Mouse (Mus musculus) MEL (cell line): Measurements from ENCODE around the gene Eef1akmt2. TPM values are rescaled to one million over a fixed set of nuclear protein-coding genes. Genes with fewer than 3 reads are reported as not detected.

Source experiments
- DNase-seq: peaks from one replicate; pipeline ENCODE4 v3.0.0; 2011; ENCODE audit warnings: low read depth, low spot score
- H3K27ac ChIP-seq: 2 replicates; pipeline ENCODE4 v1.5.1; 2012; ENCODE audit warnings: low read depth, mild to moderate bottlenecking, control low read depth, low read length, moderate library complexity; ENCODE audit not compliant: control insufficient read depth
- H3K27me3 ChIP-seq, 2 experiments: fragments of 150-350 bp in 1 of 2; sonication (generic) in 1 of 2; 2 replicates each; pipeline ENCODE4 v1.6.1; 2012; ENCODE audit warnings: low read length in 2 of 2, mild to moderate bottlenecking in 2 of 2, improper control_type of control experiment in 1 of 2, moderate library complexity in 1 of 2; ENCODE audit not compliant: insufficient read depth in 2 of 2, control insufficient read depth in 1 of 2
- H3K36me3 ChIP-seq, 2 experiments: 2 replicates each; pipeline ENCODE4 v1.6.1; 2012 to 2014; ENCODE audit warnings: low read length in 2 of 2, improper control_type of control experiment in 1 of 2, inconsistent platforms in 1 of 2, mild to moderate bottlenecking in 1 of 2; ENCODE audit not compliant: insufficient read depth in 2 of 2, control insufficient read depth in 1 of 2
- H3K4me1 ChIP-seq, 2 experiments: fragments of 150-350 bp in 1 of 2; sonication (generic) in 1 of 2; 2 replicates each; pipeline ENCODE4 v1.6.1; 2012; ENCODE audit warnings: low read length in 2 of 2, improper control_type of control experiment in 1 of 2, mild to moderate bottlenecking in 1 of 2; ENCODE audit not compliant: insufficient read depth in 2 of 2, control insufficient read depth in 1 of 2
- H3K4me3 ChIP-seq, 2 experiments: fragments of 150-350 bp in 1 of 2; sonication (generic) in 1 of 2; 2 replicates each; pipeline ENCODE4 v1.5.1; 2012; ENCODE audit warnings: low read depth in 2 of 2, low read length in 2 of 2, mild to moderate bottlenecking in 2 of 2, moderate library complexity in 2 of 2, control low read depth in 1 of 2, improper control_type of control experiment in 1 of 2; ENCODE audit not compliant: control insufficient read depth in 1 of 2, insufficient read depth in 1 of 2
- H3K79me2 ChIP-seq: 2 replicates; pipeline ENCODE4 v1.6.1; 2012; ENCODE audit warnings: mild to moderate bottlenecking, low read length, moderate library complexity; ENCODE audit not compliant: control insufficient read depth, poor library complexity, insufficient read depth
- H3K9ac ChIP-seq: 2 replicates; pipeline ENCODE4 v1.6.1; 2012; ENCODE audit warnings: low read depth, mild to moderate bottlenecking, control low read depth, low read length, moderate library complexity; ENCODE audit not compliant: control insufficient read depth, poor library complexity, severe bottlenecking
- H3K9me3 ChIP-seq: fragments of 150-350 bp; sonication (generic); replicated peaks from 2 replicates; pipeline ENCODE4 v1.6.1; 2012; ENCODE audit warnings: mild to moderate bottlenecking, low read length, improper control_type of control experiment, moderate library complexity; ENCODE audit not compliant: insufficient read depth
- BHLHE40 ChIP-seq: IDR thresholded peaks from 2 replicates; pipeline ENCODE4 v1.6.1; 2012; ENCODE audit warnings: low read depth, mild to moderate bottlenecking, inconsistent platforms, low read length, improper control_type of control experiment, borderline replicate concordance
- CHD1 ChIP-seq: IDR thresholded peaks from 2 replicates; pipeline ENCODE4 v1.6.1; 2012; ENCODE audit warnings: low read depth, mild to moderate bottlenecking, inconsistent platforms, low read length, improper control_type of control experiment
- CHD2 ChIP-seq: IDR thresholded peaks from 2 replicates; pipeline ENCODE4 v1.6.1; 2011; ENCODE audit warnings: low read length, improper control_type of control experiment
- E2F4 ChIP-seq: IDR thresholded peaks from 2 replicates; pipeline ENCODE4 v1.6.1; 2011; ENCODE audit warnings: low read depth, low read length, improper control_type of control experiment, borderline replicate concordance
- ELF1 ChIP-seq: IDR thresholded peaks from 2 replicates; pipeline ENCODE4 v1.6.1; 2014; ENCODE audit warnings: low read depth, mild to moderate bottlenecking, inconsistent platforms, low read length, improper control_type of control experiment, moderate library complexity
- EP300 ChIP-seq, 2 experiments: IDR thresholded peaks; 2 replicates each; pipeline ENCODE4 v1.6.1; 2011; ENCODE audit warnings: improper control_type of control experiment in 2 of 2, low read length in 2 of 2, low read depth in 1 of 2, mild to moderate bottlenecking in 1 of 2
- ETS1 ChIP-seq: IDR thresholded peaks from 2 replicates; pipeline ENCODE4 v1.6.1; 2012; ENCODE audit warnings: low read depth, mild to moderate bottlenecking, inconsistent platforms, low read length, improper control_type of control experiment, moderate library complexity
- GABPA ChIP-seq: IDR thresholded peaks from 2 replicates; pipeline ENCODE4 v1.6.1; 2012; ENCODE audit warnings: low read depth, mild to moderate bottlenecking, inconsistent platforms, low read length, improper control_type of control experiment, moderate library complexity
- GATA1 ChIP-seq: IDR thresholded peaks from 2 replicates; pipeline ENCODE4 v1.6.1; 2011; ENCODE audit warnings: low read depth, low read length, improper control_type of control experiment
- HCFC1 ChIP-seq: IDR thresholded peaks from 2 replicates; pipeline ENCODE4 v1.6.1; 2012; ENCODE audit warnings: low read depth, mild to moderate bottlenecking, inconsistent platforms, low read length, improper control_type of control experiment, moderate library complexity
- JUND ChIP-seq: IDR thresholded peaks from 2 replicates; pipeline ENCODE4 v1.6.1; 2011; ENCODE audit warnings: low read depth, mild to moderate bottlenecking, improper control_type of control experiment, low read length
- KAT2A ChIP-seq: conservative IDR thresholded peaks from 2 replicates; pipeline ENCODE4 v1.6.1; 2012; ENCODE audit warnings: low read depth, low read length, improper control_type of control experiment, inconsistent platforms
- MAX ChIP-seq: IDR thresholded peaks from 2 replicates; pipeline ENCODE4 v1.6.1; 2011; ENCODE audit warnings: low read length, improper control_type of control experiment
- MAZ ChIP-seq: IDR thresholded peaks from 2 replicates; pipeline ENCODE4 v1.6.1; 2012; ENCODE audit warnings: low read depth, mild to moderate bottlenecking, inconsistent platforms, low read length, improper control_type of control experiment
- MEF2A ChIP-seq: IDR thresholded peaks from 2 replicates; pipeline ENCODE4 v1.6.1; 2014; ENCODE audit warnings: low read depth, mild to moderate bottlenecking, inconsistent platforms, low read length, improper control_type of control experiment; ENCODE audit not compliant: poor library complexity, insufficient replicate concordance, severe bottlenecking; ENCODE audit errors: extremely low read depth
- NELFE ChIP-seq: IDR thresholded peaks from 2 replicates; pipeline ENCODE4 v1.6.1; 2011; ENCODE audit warnings: low read depth, low read length, improper control_type of control experiment
- NRF1 ChIP-seq: IDR thresholded peaks from 2 replicates; pipeline ENCODE4 v1.6.1; 2014; ENCODE audit warnings: low read depth, mild to moderate bottlenecking, inconsistent platforms, low read length, improper control_type of control experiment, moderate library complexity; ENCODE audit not compliant: poor library complexity, insufficient read depth, severe bottlenecking
- POLR2A ChIP-seq, 2 experiments: IDR thresholded peaks; 2 replicates each; pipeline ENCODE4 v1.6.1; 2011 to 2012; ENCODE audit warnings: low read length in 2 of 2, mild to moderate bottlenecking in 2 of 2, control low read depth in 1 of 2, improper control_type of control experiment in 1 of 2, low read depth in 1 of 2, moderate library complexity in 1 of 2; ENCODE audit not compliant: control insufficient read depth in 1 of 2, insufficient read depth in 1 of 2, poor library complexity in 1 of 2
- POLR2AphosphoS2 ChIP-seq: IDR thresholded peaks from 2 replicates; pipeline ENCODE4 v1.6.1; 2011; ENCODE audit warnings: low read length, improper control_type of control experiment
- POLR2AphosphoS5 ChIP-seq: IDR thresholded peaks from 2 replicates; pipeline ENCODE4 v1.6.1; 2012; ENCODE audit warnings: low read depth, borderline replicate concordance, mild to moderate bottlenecking, inconsistent platforms, low read length, moderate library complexity, mixed read lengths
- RAD21 ChIP-seq: IDR thresholded peaks from 2 replicates; pipeline ENCODE4 v1.6.1; 2011; ENCODE audit warnings: mild to moderate bottlenecking, low read depth, low read length, improper control_type of control experiment
- RCOR1 ChIP-seq: IDR thresholded peaks from 2 replicates; pipeline ENCODE4 v1.6.1; 2012; ENCODE audit warnings: low read depth, mild to moderate bottlenecking, inconsistent platforms, low read length, improper control_type of control experiment
- SIN3A ChIP-seq: IDR thresholded peaks from 2 replicates; pipeline ENCODE4 v1.6.1; 2012; ENCODE audit warnings: low read length, improper control_type of control experiment, inconsistent platforms
- SMC3 ChIP-seq: IDR thresholded peaks from 2 replicates; pipeline ENCODE4 v1.6.1; 2011; ENCODE audit warnings: low read depth, low read length, improper control_type of control experiment
- TAL1 ChIP-seq: IDR thresholded peaks from 2 replicates; pipeline ENCODE4 v1.6.1; 2012; ENCODE audit warnings: mild to moderate bottlenecking, inconsistent platforms, low read length, moderate library complexity, mixed read lengths
- TCF12 ChIP-seq: IDR thresholded peaks from 2 replicates; pipeline ENCODE4 v1.6.1; 2014; ENCODE audit warnings: low read depth, mild to moderate bottlenecking, inconsistent platforms, low read length, improper control_type of control experiment, moderate library complexity
- UBTF ChIP-seq: IDR thresholded peaks from 2 replicates; pipeline ENCODE4 v1.6.1; 2012; ENCODE audit warnings: low read depth, mild to moderate bottlenecking, inconsistent platforms, low read length, improper control_type of control experiment, moderate library complexity, borderline replicate concordance; ENCODE audit not compliant: insufficient read depth
- USF1 ChIP-seq: IDR thresholded peaks from 2 replicates; pipeline ENCODE4 v1.6.1; 2014; ENCODE audit warnings: low read depth, mild to moderate bottlenecking, inconsistent platforms, low read length, improper control_type of control experiment, moderate library complexity
- USF2 ChIP-seq, 2 experiments: IDR thresholded peaks; 2 replicates each; pipeline ENCODE4 v1.6.1; 2011 to 2012; ENCODE audit warnings: improper control_type of control experiment in 2 of 2, low read length in 2 of 2, borderline replicate concordance in 1 of 2, inconsistent platforms in 1 of 2, low read depth in 1 of 2, mild to moderate bottlenecking in 1 of 2; ENCODE audit not compliant: insufficient read depth in 1 of 2
- ZC3H11A ChIP-seq: IDR thresholded peaks from 2 replicates; pipeline ENCODE4 v1.6.1; 2012; ENCODE audit warnings: low read depth, mild to moderate bottlenecking, inconsistent platforms, low read length, improper control_type of control experiment
- ZKSCAN1 ChIP-seq: IDR thresholded peaks from 2 replicates; pipeline ENCODE4 v1.6.1; 2012; ENCODE audit warnings: low read depth, mild to moderate bottlenecking, inconsistent platforms, low read length, improper control_type of control experiment, moderate library complexity
- ZMIZ1 ChIP-seq: IDR thresholded peaks from 2 replicates; pipeline ENCODE4 v1.6.1; 2012; ENCODE audit warnings: low read depth, mild to moderate bottlenecking, inconsistent platforms, low read length, improper control_type of control experiment, moderate library complexity
- ZNF384 ChIP-seq: IDR thresholded peaks from 2 replicates; pipeline ENCODE4 v1.6.1; 2012; ENCODE audit warnings: low read depth, mild to moderate bottlenecking, inconsistent platforms, low read length, improper control_type of control experiment
- polyA plus RNA-seq, 2 experiments: library from polyadenylated mRNA; stranded (reverse) in 1 of 2; unstranded in 1 of 2; fragments of >175 nt in 1 of 2; fragments of >200 nt in 1 of 2; gene quantifications; 2 replicates each; pipeline versions ENCODE4 v1.2.1 to v1.2.4; 2012; ENCODE audit warnings: low replicate concordance in 2 of 2, low read depth in 1 of 2; ENCODE audit not compliant: insufficient read length in 2 of 2, insufficient read depth in 1 of 2, missing spikeins in 1 of 2
- total RNA-seq: library from RNA; depleted of rRNA; stranded (reverse); fragments of 300-350 nt; gene quantifications from 2 replicates; pipeline ENCODE4 v1.2.3, GENCODE M21; 2012

Gene Eef1akmt2
- total and polyA plus RNA-seq, 3 experiments, result 26.9 to 330 (median 27.0) TPM

DNA sequence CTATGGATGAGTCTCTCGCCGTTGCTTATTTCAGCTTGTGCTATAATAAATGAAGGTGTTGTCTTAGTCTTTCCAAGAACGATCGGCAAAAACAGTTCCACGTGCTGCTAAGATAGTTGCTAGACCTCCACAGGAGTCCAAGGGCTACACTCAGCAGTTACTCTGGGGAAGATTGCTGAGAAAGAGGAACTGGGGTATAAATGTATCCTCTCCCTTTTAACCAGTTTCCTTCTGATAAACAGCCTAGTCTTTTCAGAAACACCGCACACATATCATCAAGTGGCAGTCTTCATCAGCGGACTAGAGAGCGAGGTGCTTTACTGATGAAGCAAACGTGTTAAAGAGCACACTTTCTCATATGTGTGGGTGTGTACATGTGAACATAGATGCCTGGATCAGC, 13.8 kb upstream of the Eef1akmt2 start (continued):
- peak; percentile 84 for TF ChIP-seq ETS1

DNA sequence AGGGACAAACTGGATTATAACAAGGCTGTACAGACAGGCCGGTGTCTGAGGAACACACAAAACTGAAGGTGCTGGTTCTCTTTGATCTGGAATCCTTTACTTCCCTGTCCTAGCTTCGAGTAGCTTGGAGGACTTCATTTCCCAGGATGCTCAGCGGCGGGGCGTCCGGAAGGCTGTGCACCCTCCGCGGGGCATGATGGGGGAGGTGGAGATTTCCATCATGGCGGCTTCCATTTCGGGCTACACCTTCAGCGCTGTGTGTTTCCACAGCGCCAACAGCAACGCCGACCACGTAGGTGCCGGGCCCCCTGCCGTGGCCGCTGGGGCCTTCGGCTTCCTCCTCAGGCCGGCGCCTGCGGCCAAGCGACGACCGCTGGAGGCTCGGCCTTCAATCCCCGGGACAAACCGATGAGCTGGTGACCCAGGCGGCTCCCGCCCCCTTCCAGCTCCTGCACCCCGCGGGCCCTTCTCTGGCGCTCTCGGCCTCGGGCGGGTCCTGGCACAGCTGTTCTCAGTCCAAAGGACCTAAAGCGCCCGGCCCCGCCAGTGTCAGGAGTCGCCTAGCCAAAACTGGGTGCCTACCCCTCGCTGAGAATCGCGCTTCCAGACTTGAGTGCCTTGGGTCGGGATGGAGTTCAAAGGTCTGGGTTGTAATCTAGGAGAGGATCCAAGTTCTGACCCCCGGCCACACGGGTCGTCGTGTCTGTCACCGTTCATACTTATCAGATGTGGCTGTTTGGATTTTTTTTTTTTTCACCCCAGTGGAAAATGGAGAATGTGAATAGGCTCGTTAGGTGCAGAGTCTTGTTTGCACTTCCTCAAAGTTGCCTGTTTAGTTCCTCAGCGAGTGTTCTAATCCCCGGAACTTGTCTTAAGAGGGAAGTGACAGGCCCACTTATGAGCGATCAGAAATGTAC, 6.8 kb upstream of the Eef1akmt2 start, which contains the start of gene Abraxas2:
TSS of gene Abraxas2 (plus strand) at position 184 of the 917 bp plus-strand sequence.
- Histone ChIP-seq H3K9me3 (no peaks in the 10 kb centered on the region), H3K79me2 (peaks cover 37% of the 10 kb centered on the region), H3K4me3 (peak within 1 kb of the TSS; percentile 79 to 96), H3K36me3 (peaks cover 0 to 31% of the 10 kb centered on the region in 2 experiments; a peak in 2 of 4 replicates), H3K27me3 (no peaks in the 10 kb centered on the region), H3K9ac (peak within 1 kb of the TSS; percentile 97), H3K4me1 (peaks cover 8 to 12% of the 10 kb centered on the region in 2 experiments), H3K27ac (peak within 1 kb of the TSS; percentile 93)
- DNase-seq, result peak; percentile 96
- TF ChIP-seq ZNF384, result peak; percentile 89
- peak; percentile 96 for TF ChIP-seq ELF1
- TF ChIP-seq USF2 (IDR thresholded peaks at IDR 0.05; ENCODE audit: borderline replicate concordance in 1 of 2, insufficient read depth in 1 of 2, low read depth in 1 of 2, low read length in 2 of 2), result no peak
- TF ChIP-seq MEF2A, result no peak
- 0 out of 2 replicates have a peak, but pooled peaks have one; percentile 62 for TF ChIP-seq UBTF
- no peak for TF ChIP-seq EP300 (IDR thresholded peaks at IDR 0.05; ENCODE audit: low read depth in 1 of 2, low read length in 2 of 2)
- peak; percentile 48; the same call in 1 of the 2 replicates for TF ChIP-seq GATA1
- TF ChIP-seq NRF1, result no peak
- no peak for TF ChIP-seq SMC3
- no peak for TF ChIP-seq ZKSCAN1
- TF ChIP-seq MAX, result peak; percentile 22
- TF ChIP-seq SIN3A, result peak; percentile 66
- TF ChIP-seq BHLHE40, result no peak
- TF ChIP-seq RCOR1, result 0 out of 2 replicates have a peak, but pooled peaks have one; percentile 41
- no peak; the same call in 1 of the 2 replicates for TF ChIP-seq POLR2AphosphoS2
- TF ChIP-seq GABPA, result no peak
- TF ChIP-seq HCFC1, result peak; percentile 98
- peak; percentile 76 for TF ChIP-seq TCF12
- TF ChIP-seq NELFE, result peak; percentile 85
- TF ChIP-seq E2F4, result no peak
- peak; percentile 92 for TF ChIP-seq KAT2A
- TF ChIP-seq CHD2, result no peak
- peak; percentile 54; the same call in 1 of the 2 replicates for TF ChIP-seq MAZ
- TF ChIP-seq POLR2AphosphoS5, result no peak
- TF ChIP-seq USF1, result no peak
- no peak for TF ChIP-seq CHD1
- TF ChIP-seq ZMIZ1, result peak; percentile 71
- TF ChIP-seq TAL1, result no peak
- TF ChIP-seq POLR2A (IDR thresholded peaks at IDR 0.05; ENCODE audit: control insufficient read depth in 1 of 2, insufficient read depth in 1 of 2, low read depth in 1 of 2, low read length in 2 of 2, poor library complexity in 1 of 2), result peak; percentile 70 to 81
- TF ChIP-seq RAD21, result no peak
- TF ChIP-seq JUND, result no peak
- TF ChIP-seq ZC3H11A, result no peak
